Mouse (Mus musculus) cortical plate, adult 2 months (tissue): ENCODE data around the gene Nradd. TPM values are rescaled to one million over a fixed set of nuclear protein-coding genes. Genes with fewer than 3 reads are reported as not detected.
A peak's percentile ranks its signal among the peaks of the same experiment; 100 is the strongest.

Experiments used
- H3K27ac ChIP-seq: fragments of 200-500 bp; 2 replicates; pipeline ENCODE4 v1.5.1; 2012; ENCODE audit warnings: low read length, control low read depth, inconsistent platforms; ENCODE audit not compliant: insufficient read depth
- H3K4me1 ChIP-seq: fragments of 200-500 bp; 2 replicates; pipeline ENCODE4 v1.6.1; 2011; ENCODE audit warnings: low read length; ENCODE audit not compliant: control insufficient read depth, insufficient read depth
- H3K4me3 ChIP-seq: fragments of 200-500 bp; 2 replicates; pipeline ENCODE4 v1.5.1; 2011; ENCODE audit warnings: mild to moderate bottlenecking, low read length, control low read depth; ENCODE audit not compliant: insufficient read depth
- CTCF ChIP-seq: fragments of 200-500 bp; IDR thresholded peaks from 2 replicates; pipeline ENCODE4 v1.5.1; 2011; ENCODE audit warnings: mild to moderate bottlenecking, control low read depth, low read length; ENCODE audit not compliant: insufficient read depth; ENCODE audit errors: extremely low read depth
- POLR2A ChIP-seq: fragments of 200-500 bp; IDR thresholded peaks from 2 replicates; pipeline ENCODE4 v1.6.1; 2011; ENCODE audit warnings: mild to moderate bottlenecking, low read length, control low read depth; ENCODE audit not compliant: insufficient read depth; ENCODE audit errors: extremely low read depth
- polyA plus RNA-seq: library from polyadenylated mRNA; depleted of rRNA; stranded (reverse); fragments of >200 nt; gene quantifications from 2 replicates; pipeline ENCODE4 v1.2.3, GENCODE M21; 2012

Nradd gene
- polyA plus RNA-seq, 1 experiment, result 3.7 TPM

GRCm38 (mm10) chr9:110652963-110653654, 28.9 kb upstream of the Nradd start:
- peak overlapping the region; percentile 62 for H3K4me3 ChIP-seq
- H3K27ac ChIP-seq, result no peak overlapping the region
- TF ChIP-seq POLR2A (no peak), CTCF (no peak)
- peaks cover 9% of the 10 kb centered on the region for H3K4me1 ChIP-seq

GRCm38 (mm10) chr9:110651931-110652722, 27.9 kb upstream of the Nradd start:
- Histone ChIP-seq H3K4me3 (peak overlapping the region; percentile 62), H3K4me1 (peaks cover 6% of the 10 kb centered on the region), H3K27ac (no peak overlapping the region)
- TF ChIP-seq CTCF (no peak), POLR2A (no peak)

GRCm38 (mm10) chr9:110649775-110650174, 25.5 kb upstream of the Nradd start:
- TF ChIP-seq CTCF (no peak), POLR2A (no peak)
- Histone ChIP-seq H3K27ac (no peak overlapping the region), H3K4me3 (no peak overlapping the region), H3K4me1 (peaks cover 6% of the 10 kb centered on the region)

GRCm38 (mm10) chr9:110645219-110645618, 21.0 kb upstream of the Nradd start:
- Histone ChIP-seq H3K27ac (no peak overlapping the region), H3K4me3 (no peak overlapping the region)
- TF ChIP-seq POLR2A, result no peak
- no peak for TF ChIP-seq CTCF

GRCm38 (mm10) chr9:110644295-110644694, 20.0 kb upstream of the Nradd start:
- no peak overlapping the region for H3K4me3 ChIP-seq
- TF ChIP-seq CTCF (no peak), POLR2A (no peak)
- no peaks in the 10 kb centered on the region for H3K4me1 ChIP-seq
- no peak overlapping the region for H3K27ac ChIP-seq

More at GRCm38 (mm10) chr9:110645219-110645618, 21.0 kb upstream of the Nradd start:
- no peaks in the 10 kb centered on the region for H3K4me1 ChIP-seq

- no peak overlapping the region for H3K4me3 ChIP-seq
- no peaks in the 10 kb centered on the region for H3K4me1 ChIP-seq
- TF ChIP-seq POLR2A (no peak), CTCF (no peak)
- no peak overlapping the region for H3K27ac ChIP-seq
Measured at GRCm38 (mm10) chr9:110643787-110644186, 19.5 kb upstream of the Nradd start.

GRCm38 (mm10) chr9:110642812-110643524, 18.7 kb upstream of the Nradd start:
- H3K4me1 ChIP-seq, result no peaks in the 10 kb centered on the region
- H3K27ac ChIP-seq, result no peak overlapping the region
- no peak overlapping the region for H3K4me3 ChIP-seq
- no peak for TF ChIP-seq CTCF
- TF ChIP-seq POLR2A, result no peak

- TF ChIP-seq POLR2A (no peak), CTCF (no peak)
- no peaks in the 10 kb centered on the region for H3K4me1 ChIP-seq
- H3K4me3 ChIP-seq, result no peak overlapping the region
- H3K27ac ChIP-seq, result no peak overlapping the region
Measured at GRCm38 (mm10) chr9:110641006-110641405, 16.8 kb upstream of the Nradd start.

GRCm38 (mm10) chr9:110638611-110639021, 14.4 kb upstream of the Nradd start:
- no peak overlapping the region for H3K4me3 ChIP-seq
- H3K4me1 ChIP-seq, result no peaks in the 10 kb centered on the region
- no peak overlapping the region for H3K27ac ChIP-seq
- no peak for TF ChIP-seq POLR2A
- TF ChIP-seq CTCF, result no peak

- TF ChIP-seq CTCF (peak; percentile 83), POLR2A (no peak)
- H3K4me1 ChIP-seq, result no peaks in the 10 kb centered on the region
- no peak overlapping the region for H3K4me3 ChIP-seq
- no peak overlapping the region for H3K27ac ChIP-seq
Measured at GRCm38 (mm10) chr9:110635225-110635624, 11.0 kb upstream of the Nradd start.
